Mouse (Mus musculus) midbrain, postnatal 0 days (tissue): ENCODE results near the gene Tbc1d5. TPM values are rescaled to one million over a fixed set of nuclear protein-coding genes. Genes with fewer than 3 reads are reported as not detected.

Experiments
- ATAC-seq: fragments of 200-750 bp; cut with Nextera tagmentation; 2 replicates; pipeline ENCODE4 v1.8.0; 2017; ENCODE audit warnings: moderate number of reproducible peaks, mild to moderate bottlenecking, moderate TSS enrichment, moderate library complexity; ENCODE audit not compliant: low FRiP score
- DNase-seq: peaks from one replicate; pipeline ENCODE4 v3.0.0-alpha.2; 2015; ENCODE audit warnings: low spot score
- H3K27ac ChIP-seq: fragments of 300-500 bp; sonication (generic); 2 replicates; pipeline ENCODE4 v1.5.1; 2014; ENCODE audit warnings: low read depth, mild to moderate bottlenecking, low read length, mixed read lengths
- H3K27me3 ChIP-seq: fragments of 300-500 bp; sonication (generic); 2 replicates; pipeline ENCODE4 v1.6.1; 2014; ENCODE audit warnings: low read length, control low read depth, mixed read lengths; ENCODE audit not compliant: insufficient read depth
- H3K36me3 ChIP-seq: fragments of 300-500 bp; sonication (generic); 2 replicates; pipeline ENCODE4 v1.6.1; 2014; ENCODE audit warnings: low read length, control low read depth, mixed read lengths; ENCODE audit not compliant: insufficient read depth
- H3K4me1 ChIP-seq: fragments of 300-500 bp; sonication (generic); 2 replicates; pipeline ENCODE4 v1.6.1; 2014; ENCODE audit warnings: mild to moderate bottlenecking, control low read depth, antibody characterized with exemption, low read length, mixed read lengths; ENCODE audit not compliant: insufficient read depth
- H3K4me2 ChIP-seq: fragments of 300-500 bp; sonication (generic); 2 replicates; pipeline ENCODE4 v1.6.1; 2014; ENCODE audit warnings: low read depth, mild to moderate bottlenecking, low read length, mixed read lengths; ENCODE audit not compliant: poor library complexity, severe bottlenecking
- H3K4me3 ChIP-seq: fragments of 300-500 bp; sonication (generic); 2 replicates; pipeline ENCODE4 v1.5.1; 2014; ENCODE audit warnings: low read depth, mild to moderate bottlenecking, low read length, moderate library complexity
- H3K9ac ChIP-seq: fragments of 300-500 bp; sonication (generic); replicated peaks from 2 replicates; pipeline ENCODE4 v1.6.1; 2014; ENCODE audit warnings: mild to moderate bottlenecking, low read length, moderate library complexity, mixed read lengths; ENCODE audit not compliant: poor library complexity, severe bottlenecking
- H3K9me3 ChIP-seq: fragments of 300-500 bp; sonication (generic); 2 replicates; pipeline ENCODE4 v1.6.1; 2016; ENCODE audit warnings: low read length, control low read depth
- CTCF ChIP-seq: IDR thresholded peaks from 2 replicates; pipeline ENCODE4 v1.5.1; 2016; ENCODE audit warnings: antibody characterized with exemption, mild to moderate bottlenecking
- WGBS: fragments of 180-500 bp; shearing (Covaris S2); extraction: QIAGEN DNeasy Blood & Tissue Kit; methylation state at CpG from one replicate; pipeline ENCODE4 v1.1.7; 2014; 5-methylcytosine and 5-hydroxymethylcytosine counted together
- polyA plus RNA-seq: library from polyadenylated mRNA; unstranded; fragments of >200 nt; fragmentation: Nextera tagmentation; extraction: Ambion mirVana; gene quantifications from 2 replicates; pipeline ENCODE4 v1.2.1, GENCODE M21; 2015
- total RNA-seq: library from RNA; depleted of rRNA; stranded (reverse); fragments of >200 nt; gene quantifications from 2 replicates; pipeline ENCODE4 v1.2.3, GENCODE M21; 2014

The Tbc1d5 gene
- total and polyA plus RNA-seq, 2 experiments from 2014 or later: 5.7 to 20.3 TPM

- H3K27me3 ChIP-seq: no peaks in the 10 kb centered on the region
- no peak overlapping the region for H3K27ac ChIP-seq
- WGBS: 93% methylated on average over 1 of the region's 1 CpGs
- H3K36me3 ChIP-seq: no peaks in the 10 kb centered on the region
- H3K4me1 ChIP-seq: no peaks in the 10 kb centered on the region
- no peak for TF ChIP-seq CTCF
- no peaks in the 10 kb centered on the region for H3K9me3 ChIP-seq
- DNase-seq: no peak
- H3K4me2 ChIP-seq: no peak overlapping the region
- ATAC-seq: no peak
- H3K9ac ChIP-seq: no peak overlapping the region
- H3K4me3 ChIP-seq: no peak overlapping the region
These were observed 373.5 kb downstream of the Tbc1d5 start for GRCm38 (mm10) chr17:50805631-50806030.

GRCm38 (mm10) chr17:50803234-50803633 is 375.9 kb downstream of the Tbc1d5 start:
- peak; percentile 1 for DNase-seq
- Histone ChIP-seq H3K4me1 (no peaks in the 10 kb centered on the region), H3K27me3 (no peaks in the 10 kb centered on the region)

GRCm38 (mm10) chr17:50802380-50802779 is 376.8 kb downstream of the Tbc1d5 start:
- TF ChIP-seq CTCF: no peak
- 80% methylated on average over 8 of the region's 8 CpGs for WGBS

More at GRCm38 (mm10) chr17:50803234-50803633, 375.9 kb downstream of the Tbc1d5 start:
- Histone ChIP-seq H3K27ac (no peak overlapping the region), H3K36me3 (no peaks in the 10 kb centered on the region), H3K4me3 (no peak overlapping the region), H3K4me2 (no peak overlapping the region), H3K9me3 (no peaks in the 10 kb centered on the region), H3K9ac (no peak overlapping the region)
- TF ChIP-seq CTCF: no peak
- WGBS: 32% methylated on average over 6 of the region's 6 CpGs
- no peak for ATAC-seq

GRCm38 (mm10) chr17:50795445-50796095 is 383.6 kb downstream of the Tbc1d5 start:
- 76% methylated on average over 6 of the region's 6 CpGs for WGBS
- ATAC-seq: peak; percentile 78

More at GRCm38 (mm10) chr17:50802380-50802779, 376.8 kb downstream of the Tbc1d5 start:
- H3K9ac ChIP-seq: no peak overlapping the region
- H3K27me3 ChIP-seq: no peaks in the 10 kb centered on the region
- H3K4me3 ChIP-seq: no peak overlapping the region
- ATAC-seq (no peak), DNase-seq (no peak)
- H3K36me3 ChIP-seq: no peaks in the 10 kb centered on the region
- no peaks in the 10 kb centered on the region for H3K9me3 ChIP-seq
- H3K4me1 ChIP-seq: no peaks in the 10 kb centered on the region
- H3K27ac ChIP-seq: no peak overlapping the region
- no peak overlapping the region for H3K4me2 ChIP-seq

GRCm38 (mm10) chr17:50791671-50792070 is 387.5 kb downstream of the Tbc1d5 start:
- WGBS: 90% methylated on average over 2 of the region's 2 CpGs
- no peak overlapping the region for H3K27ac ChIP-seq
- TF ChIP-seq CTCF: no peak

More at GRCm38 (mm10) chr17:50795445-50796095, 383.6 kb downstream of the Tbc1d5 start:
- Histone ChIP-seq H3K27me3 (no peaks in the 10 kb centered on the region), H3K9ac (no peak overlapping the region), H3K36me3 (no peaks in the 10 kb centered on the region), H3K4me3 (no peak overlapping the region), H3K4me1 (no peaks in the 10 kb centered on the region), H3K27ac (no peak overlapping the region), H3K9me3 (no peaks in the 10 kb centered on the region), H3K4me2 (no peak overlapping the region)
- peak; percentile 93 for TF ChIP-seq CTCF
- peak; percentile 92 for DNase-seq

GRCm38 (mm10) chr17:50788835-50789234 is 390.3 kb downstream of the Tbc1d5 start:
- Histone ChIP-seq H3K9ac (no peak overlapping the region), H3K9me3 (no peaks in the 10 kb centered on the region), H3K27ac (no peak overlapping the region), H3K4me2 (no peak overlapping the region), H3K4me3 (no peak overlapping the region), H3K4me1 (no peaks in the 10 kb centered on the region), H3K27me3 (no peaks in the 10 kb centered on the region), H3K36me3 (no peaks in the 10 kb centered on the region)
- DNase-seq (no peak), ATAC-seq (no peak)
- WGBS: 93% methylated on average over 4 of the region's 4 CpGs
- no peak for TF ChIP-seq CTCF

More at GRCm38 (mm10) chr17:50791671-50792070, 387.5 kb downstream of the Tbc1d5 start:
- H3K4me3 ChIP-seq: no peak overlapping the region
- no peak for DNase-seq
- no peaks in the 10 kb centered on the region for H3K36me3 ChIP-seq
- ATAC-seq: no peak
- H3K9ac ChIP-seq: no peak overlapping the region
- H3K9me3 ChIP-seq: no peaks in the 10 kb centered on the region
- no peak overlapping the region for H3K4me2 ChIP-seq
- H3K4me1 ChIP-seq: no peaks in the 10 kb centered on the region
- H3K27me3 ChIP-seq: no peaks in the 10 kb centered on the region
